ENCODE assay signal across 10 mouse cellular contexts in genomic region chr7:118935306-118935705, GRCm38 (mm10). TPM values are rescaled to one million over a fixed set of nuclear protein-coding genes. Genes with fewer than 3 reads are reported as not detected.
DNase-seq lines count a peak whose midpoint lies in the region; ATAC-seq and TF ChIP-seq lines count a peak whose summit lies in the region.
"Had no signal": no experiment of that assay in that cellular context is flagged by ENCODE, and none has a peak within 500 bp of the region (broad histone marks: within the 10 kb centered on the region; RNA-seq: fewer than 3 reads in every experiment).

No protein-coding gene starts in this region.

- H3K4me2 ChIP-seq in lung, embryonic 16.5 days (ENCODE audit: low read depth, low read length): no peak overlapping the region

- H3K9me3 ChIP-seq in lung, embryonic 16.5 days (ENCODE audit: control insufficient read depth, low read length): no peaks in the 10 kb centered on the region
- H3K9me3 ChIP-seq: embryonic facial prominence, embryonic 10.5 days had no signal

- no peak for TF ChIP-seq CTCF in gastrocnemius, adult 2 months (IDR thresholded peaks at IDR 0.05)

- ATAC-seq in lung, embryonic 16.5 days (ENCODE audit: low read depth): peak; percentile 73
- ATAC-seq in inflammation-experienced regulatory T-cells, adult 6 months: no peak

- no peak overlapping the region for H3K4me3 ChIP-seq in gastrocnemius, adult 2 months
- no peak overlapping the region for H3K4me3 ChIP-seq in lung, embryonic 16.5 days (ENCODE audit: low read length)
- H3K4me3 ChIP-seq: embryonic facial prominence, embryonic 10.5 days had no signal

- no peaks in the 10 kb centered on the region for H3K36me3 ChIP-seq in lung, embryonic 16.5 days (ENCODE audit: control insufficient read depth, insufficient read depth, low read length)
- H3K36me3 ChIP-seq: embryonic facial prominence, embryonic 10.5 days had no signal

- H3K4me1 ChIP-seq in lung, embryonic 16.5 days (replicated peaks; ENCODE audit: control insufficient read depth, insufficient read depth, low read length): peaks cover 9% of the 10 kb centered on the region

- H3K27me3 ChIP-seq in lung, embryonic 16.5 days (ENCODE audit: control insufficient read depth, insufficient read depth, low read depth, low read length): no peaks in the 10 kb centered on the region

- no peak overlapping the region for H3K9ac ChIP-seq in lung, embryonic 16.5 days (ENCODE audit: low read length)

- peak; percentile 83 for DNase-seq in urinary bladder, postnatal 14 days (ENCODE audit: low spot score)
- no peak for DNase-seq in urinary bladder, adult 2 months (ENCODE audit: low spot score)
- peak; percentile 83 for DNase-seq in gastrocnemius, adult 2 months
- no peak for DNase-seq in right cerebral cortex, postnatal 4 days
- DNase-seq in cerebellum, postnatal 14 days: no peak
- no peak for DNase-seq in Muller cell, postnatal 12 days (ENCODE audit: inconsistent ontology term)
- DNase-seq: kidney, adult 18-20 months had no signal

- intact Hi-C loops in gastrocnemius, adult 2 months (cut with DNase I): no loop called here

- H3K27ac ChIP-seq in gastrocnemius, adult 2 months: peak overlapping the region; percentile 71
- no peak overlapping the region for H3K27ac ChIP-seq in lung, embryonic 16.5 days (ENCODE audit: low read length)
- H3K27ac ChIP-seq: embryonic facial prominence, embryonic 10.5 days had no signal

- 33% methylated on average over 2 of the region's 2 CpGs for WGBS in lung, embryonic 16.5 days

RNA-seq across cellular contexts. Expression of gene Gprc5b, which starts 59.7 kb away (rescaled TPM):
- 20.9 and 23.1 TPM in 2 replicates for polyA plus RNA-seq in urinary bladder, adult 2 months (2012; rRNA removed)
- total RNA-seq in gastrocnemius, adult 2 months (2021): 10 to 100 TPM; 10.5 to 14.0 TPM
- 5.1 and 5.2 TPM in 2 replicates for polyA plus RNA-seq in lung, embryonic 16.5 days (2015; fragmentation: Nextera tagmentation; extraction: Ambion mirVana)
- polyA plus RNA-seq in inflammation-experienced regulatory T-cells, adult 6 months (2017; shearing (Covaris generic)): 1 to 10 TPM in 2 of 3 experiments, not detected in 1; 2.0 to 7.6 TPM

Comparison
In these comparisons a context has a peak if more than half of its experiments do, and no peak if none do; other contexts are left out.
1. DNase-seq: peak in urinary bladder, postnatal 14 days (single experiment) and gastrocnemius, adult 2 months (single experiment); none in urinary bladder, adult 2 months (single experiment), right cerebral cortex, postnatal 4 days (single experiment), cerebellum, postnatal 14 days (0 of 2) and Muller cell, postnatal 12 days (single experiment).